Mouse (Mus musculus) WW6 (cell line): ENCODE data around the gene Epb41l4b.

ENCODE experiments used
- DNase-seq: peaks from one replicate; pipeline ENCODE4 v3.0.0-alpha.2; 2013; ENCODE audit warnings: low read depth, low spot score

The Epb41l4b gene

GRCm38 (mm10) chr4:57016366-57017171, 126.7 kb downstream of the Epb41l4b start:
- DNase-seq = no peak

GRCm38 (mm10) chr4:57015032-57015431, 128.2 kb downstream of the Epb41l4b start:
- no peak for DNase-seq

- no peak for DNase-seq
These were observed 131.7 kb downstream of the Epb41l4b start for GRCm38 (mm10) chr4:57011454-57012046.

GRCm38 (mm10) chr4:57010919-57011318, 132.3 kb downstream of the Epb41l4b start:
- no peak for DNase-seq

- DNase-seq = no peak
These were observed 132.8 kb downstream of the Epb41l4b start for GRCm38 (mm10) chr4:57010425-57010824.

GRCm38 (mm10) chr4:57007717-57008116, 135.5 kb downstream of the Epb41l4b start:
- no peak for DNase-seq

- DNase-seq = no peak
These were observed 138.2 kb downstream of the Epb41l4b start for GRCm38 (mm10) chr4:57005011-57005410.

GRCm38 (mm10) chr4:57003886-57004285, 139.4 kb downstream of the Epb41l4b start:
- DNase-seq = no peak

- no peak for DNase-seq
These were observed 140.5 kb downstream of the Epb41l4b start for GRCm38 (mm10) chr4:57002751-57003150.

- no peak for DNase-seq
These were observed 141.8 kb downstream of the Epb41l4b start for GRCm38 (mm10) chr4:57001437-57001836.

- DNase-seq = no peak
These were observed 149.9 kb downstream of the Epb41l4b start for GRCm38 (mm10) chr4:56993331-56993730.

- no peak for DNase-seq
These were observed 151.3 kb downstream of the Epb41l4b start for GRCm38 (mm10) chr4:56991951-56992350.

GRCm38 (mm10) chr4:56990215-56990584, 153.0 kb downstream of the Epb41l4b start, which contains the start of gene Frrs1l:
Gene Frrs1l, minus strand, starts transcription at chr4:56990391.
- DNase-seq = no peak

- no peak for DNase-seq
These were observed 153.6 kb downstream of the Epb41l4b start for GRCm38 (mm10) chr4:56989431-56990214.

GRCm38 (mm10) chr4:56965586-56966179, 177.6 kb downstream of the Epb41l4b start:
- DNase-seq = no peak

- no peak for DNase-seq
These were observed 179.6 kb downstream of the Epb41l4b start for GRCm38 (mm10) chr4:56963687-56964086.

- DNase-seq = no peak
These were observed 181.8 kb downstream of the Epb41l4b start for GRCm38 (mm10) chr4:56961320-56961925.

GRCm38 (mm10) chr4:56957518-56957917, 185.7 kb downstream of the Epb41l4b start:
- DNase-seq = no peak

- no peak for DNase-seq
These were observed 190.0 kb downstream of the Epb41l4b start for GRCm38 (mm10) chr4:56953235-56953634.

- DNase-seq = no peak
These were observed 191.5 kb downstream of the Epb41l4b start for GRCm38 (mm10) chr4:56951701-56952100.

- no peak for DNase-seq
These were observed 193.7 kb downstream of the Epb41l4b start for GRCm38 (mm10) chr4:56949494-56949893.
